Mouse (Mus musculus) embryo, embryonic 11.5 days (tissue): ENCODE data around the gene Syk.

Experiments used
- DNase-seq: peaks from one replicate; pipeline ENCODE4 v3.0.0-alpha.2; 2012; ENCODE audit warnings: low read depth, low spot score

Syk gene

GRCm38 (mm10) chr13:52582878-52583661 is at the start of gene Syk:
Gene Syk (plus strand): TSS chr13:52583173.
- peak; percentile 30 for DNase-seq

- DNase-seq: no peak
These were observed 49.3 kb upstream of the Syk start for GRCm38 (mm10) chr13:52533644-52534043.

- peak; percentile 57 for DNase-seq
These were observed 47.4 kb upstream of the Syk start for GRCm38 (mm10) chr13:52535542-52535941.

- no peak for DNase-seq
These were observed 45.0 kb upstream of the Syk start for GRCm38 (mm10) chr13:52537754-52538587.

GRCm38 (mm10) chr13:52538588-52539116 is 44.3 kb upstream of the Syk start:
- no peak for DNase-seq

- no peak for DNase-seq
These were observed 43.5 kb upstream of the Syk start for GRCm38 (mm10) chr13:52539461-52539860.

- DNase-seq: no peak
These were observed 41.5 kb upstream of the Syk start for GRCm38 (mm10) chr13:52541385-52542035.

GRCm38 (mm10) chr13:52542036-52542526 is 40.9 kb upstream of the Syk start:
- DNase-seq: no peak

- no peak for DNase-seq
These were observed 40.3 kb upstream of the Syk start for GRCm38 (mm10) chr13:52542636-52543035.

- no peak for DNase-seq
These were observed 36.7 kb upstream of the Syk start for GRCm38 (mm10) chr13:52546288-52546687.

GRCm38 (mm10) chr13:52550690-52551193 is 32.2 kb upstream of the Syk start:
- DNase-seq: no peak

- no peak for DNase-seq
These were observed 31.7 kb upstream of the Syk start for GRCm38 (mm10) chr13:52551275-52551674.

- no peak for DNase-seq
These were observed 30.0 kb upstream of the Syk start for GRCm38 (mm10) chr13:52552822-52553477.

GRCm38 (mm10) chr13:52554722-52555121 is 28.3 kb upstream of the Syk start:
- DNase-seq: no peak

GRCm38 (mm10) chr13:52557421-52557820 is 25.6 kb upstream of the Syk start:
- no peak for DNase-seq

- no peak for DNase-seq
These were observed 21.4 kb upstream of the Syk start for GRCm38 (mm10) chr13:52561367-52562165.

- DNase-seq: no peak
These were observed 20.8 kb upstream of the Syk start for GRCm38 (mm10) chr13:52562166-52562571.

GRCm38 (mm10) chr13:52565103-52565739 is 17.8 kb upstream of the Syk start:
- DNase-seq: no peak

- DNase-seq: no peak
These were observed 16.7 kb upstream of the Syk start for GRCm38 (mm10) chr13:52566188-52566760.
